Mouse (Mus musculus): ENCODE results near the gene Zbtb8b.

DNA sequence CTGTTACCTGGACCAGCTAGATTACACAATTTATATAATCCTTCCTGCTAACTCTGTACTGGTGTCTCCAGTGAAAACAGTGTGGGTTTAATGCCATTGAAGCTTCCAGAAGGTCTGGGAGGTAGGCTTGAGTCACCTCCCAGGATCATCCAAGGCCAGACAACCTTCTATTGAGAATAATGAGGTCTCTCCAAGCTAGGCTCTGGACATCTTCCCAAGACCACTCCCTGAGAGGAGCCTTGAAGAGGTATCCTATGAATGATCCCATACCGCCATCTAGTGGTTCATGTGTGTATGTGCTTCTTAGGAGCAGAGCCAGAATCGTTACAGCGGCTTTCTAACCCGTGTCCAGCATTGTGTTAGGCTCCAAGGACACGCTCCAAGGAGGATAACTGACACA, 14.6 kb upstream of the Zbtb8b start:
- TF ChIP-seq CTCF (IDR thresholded peaks at IDR 0.05; ENCODE audit: low read depth, low read length): peak; percentile 49
- no peak for TF ChIP-seq POLR2A (IDR thresholded peaks at IDR 0.05; ENCODE audit: extremely low read depth, insufficient read depth, low read length)
